Mouse (Mus musculus): ENCODE measurements around the gene Rhox6. TPM values are rescaled to one million over a fixed set of nuclear protein-coding genes. Genes with fewer than 3 reads are reported as not detected.
"Not testable (repeated sequence)": the region's sequence is repeated elsewhere in the genome, so short reads cannot be mapped to it uniquely, and the experiment has no call there.

Rhox6 gene
- not detected in 2 replicates for polyA plus RNA-seq (2015; fragmentation: Nextera tagmentation; extraction: Ambion mirVana)

DNA sequence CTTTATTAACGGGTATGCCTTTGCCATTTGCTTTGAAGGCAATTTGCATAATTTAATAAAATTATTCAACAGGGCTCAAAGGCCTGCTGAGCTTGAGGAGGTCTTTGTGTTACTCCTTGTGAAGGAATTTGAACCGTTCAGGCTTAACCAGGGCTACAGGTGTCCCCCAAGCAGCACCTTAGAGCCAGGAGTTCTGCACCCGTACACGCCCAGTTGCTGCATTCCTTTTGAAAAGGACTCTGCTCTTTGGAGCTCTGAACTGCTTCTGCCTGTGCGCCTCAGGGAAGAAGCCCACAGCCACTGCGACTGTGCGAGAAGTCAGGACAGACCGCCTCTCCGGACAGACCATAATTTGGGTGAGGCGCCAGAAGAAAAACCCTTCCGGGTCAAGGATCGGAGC lies at the start of gene Rhox6:
Gene Rhox6, plus strand, starts transcription at position 301 of the 400 bp plus-strand sequence.
- H3K9me3 ChIP-seq (replicated peaks; ENCODE audit: control insufficient read depth, low read length, poor library complexity, severe bottlenecking); H3K9ac ChIP-seq (ENCODE audit: low read depth, low read length); H3K36me3 ChIP-seq (ENCODE audit: control insufficient read depth, insufficient read depth, low read length); ATAC-seq; H3K4me1 ChIP-seq (ENCODE audit: control insufficient read depth, insufficient read depth, low read length); H3K4me2 ChIP-seq (ENCODE audit: low read length); H3K27me3 ChIP-seq (ENCODE audit: control insufficient read depth, insufficient read depth, low read depth, low read length); H3K4me3 ChIP-seq (ENCODE audit: low read depth, low read length); H3K27ac ChIP-seq (ENCODE audit: low read length): not testable (repeated sequence)
- WGBS, result 85% methylated on average over 4 of the region's 12 CpGs

DNA sequence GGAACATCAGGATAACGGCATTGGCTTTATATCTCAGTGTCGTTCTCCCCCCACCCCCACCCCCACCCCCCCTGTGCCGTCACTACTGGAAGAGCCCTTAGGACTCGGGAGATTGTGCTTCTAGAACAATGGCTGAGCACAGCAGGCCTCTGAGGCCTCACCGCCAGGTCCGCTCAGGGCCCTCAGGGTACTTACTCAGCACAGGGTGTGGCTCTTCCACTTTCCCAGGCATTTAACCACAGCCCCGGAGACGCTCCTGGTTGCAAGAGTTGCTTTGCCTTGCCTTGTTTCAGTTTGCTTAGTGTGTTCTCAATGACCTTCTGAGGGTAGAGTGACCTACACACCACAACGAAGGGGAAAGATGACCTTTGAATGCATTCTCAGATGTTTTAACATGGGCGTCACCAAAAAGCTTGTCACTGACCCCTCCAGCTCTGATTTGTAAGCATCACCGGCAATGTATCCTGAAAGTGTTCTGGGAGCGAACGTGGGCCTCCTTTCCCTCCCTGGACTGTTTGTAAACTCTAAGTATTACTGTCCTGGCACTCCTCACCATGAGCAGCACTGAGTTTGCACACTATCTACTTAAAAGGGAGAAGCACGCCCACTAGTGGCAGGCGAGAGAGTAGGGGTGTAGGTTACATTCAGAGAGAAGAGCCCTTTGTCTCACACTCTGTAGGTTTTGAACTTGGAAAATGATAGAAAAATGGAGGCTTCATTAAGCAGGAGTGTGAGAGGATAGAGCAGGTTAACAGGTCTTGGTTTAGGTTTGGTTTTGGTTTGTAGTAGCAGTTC lies 19.2 kb upstream of the Rhox6 start:
- H3K27me3 ChIP-seq (ENCODE audit: control insufficient read depth, insufficient read depth, low read depth, low read length), result no peaks in the 10 kb centered on the region
- WGBS, result 84% methylated on average over 15 of the region's 15 CpGs
- H3K4me2 ChIP-seq (ENCODE audit: low read length), result no peak overlapping the region
- H3K9ac ChIP-seq (ENCODE audit: low read depth, low read length), result no peak overlapping the region
- H3K36me3 ChIP-seq (ENCODE audit: control insufficient read depth, insufficient read depth, low read length), result no peaks in the 10 kb centered on the region
- ATAC-seq, result no peak
- no peak overlapping the region for H3K4me3 ChIP-seq (ENCODE audit: low read depth, low read length)
- no peak overlapping the region for H3K27ac ChIP-seq (ENCODE audit: low read length)
- H3K9me3 ChIP-seq (replicated peaks; ENCODE audit: control insufficient read depth, low read length, poor library complexity, severe bottlenecking), result no peaks in the 10 kb centered on the region
- no peaks in the 10 kb centered on the region for H3K4me1 ChIP-seq (ENCODE audit: control insufficient read depth, insufficient read depth, low read length)

DNA sequence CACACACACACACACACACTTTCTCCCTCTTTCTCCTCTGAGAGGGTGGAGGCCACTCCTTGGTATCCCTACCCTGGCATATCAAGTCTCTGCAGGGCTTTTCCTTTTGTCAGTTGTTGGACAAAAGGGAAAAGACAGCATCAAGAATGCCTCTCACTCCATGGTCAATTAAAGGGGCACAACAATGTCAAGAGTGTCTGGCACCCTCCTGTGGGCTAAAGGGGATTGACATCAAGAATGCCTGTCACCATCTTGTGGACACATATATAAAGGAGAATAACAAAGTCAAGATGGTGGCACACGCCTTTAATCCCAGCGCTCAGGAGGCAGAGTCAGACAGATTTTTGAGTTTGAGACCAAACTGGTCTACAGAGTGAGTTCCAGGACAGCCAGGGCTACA lies 17.3 kb upstream of the Rhox6 start:
- H3K27me3 ChIP-seq (ENCODE audit: control insufficient read depth, insufficient read depth, low read depth, low read length), result no peaks in the 10 kb centered on the region
- no peak overlapping the region for H3K9ac ChIP-seq (ENCODE audit: low read depth, low read length)
- no peaks in the 10 kb centered on the region for H3K36me3 ChIP-seq (ENCODE audit: control insufficient read depth, insufficient read depth, low read length)
- no peak overlapping the region for H3K27ac ChIP-seq (ENCODE audit: low read length)
- no peak overlapping the region for H3K4me2 ChIP-seq (ENCODE audit: low read length)
- no peaks in the 10 kb centered on the region for H3K9me3 ChIP-seq (replicated peaks; ENCODE audit: control insufficient read depth, low read length, poor library complexity, severe bottlenecking)
- ATAC-seq, result no peak
- H3K4me3 ChIP-seq (ENCODE audit: low read depth, low read length), result no peak overlapping the region
- WGBS, result 73% methylated on average over 2 of the region's 2 CpGs
- H3K4me1 ChIP-seq (ENCODE audit: control insufficient read depth, insufficient read depth, low read length), result no peaks in the 10 kb centered on the region

DNA sequence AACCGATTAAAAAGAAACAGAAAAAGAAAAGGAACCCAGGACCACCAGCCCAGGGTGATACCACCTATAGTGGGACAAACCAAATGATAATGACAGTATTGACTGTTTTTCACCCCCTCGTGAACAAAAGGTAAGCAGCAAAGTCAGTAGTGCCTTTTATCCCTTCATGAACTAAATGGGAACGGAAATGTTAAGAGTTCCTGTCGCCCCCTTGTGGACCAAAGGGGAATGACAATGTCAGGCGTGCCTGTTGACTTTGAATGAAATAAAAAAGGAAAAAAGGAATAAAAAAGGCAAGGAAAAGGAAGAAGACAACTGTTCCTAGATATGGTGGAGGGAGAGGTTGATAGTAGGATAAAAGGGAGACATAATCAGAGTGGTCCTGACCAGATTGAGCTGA lies 15.5 kb upstream of the Rhox6 start:
- H3K9ac ChIP-seq (ENCODE audit: low read depth, low read length), result no peak overlapping the region
- H3K27ac ChIP-seq (ENCODE audit: low read length), result no peak overlapping the region
- H3K4me1 ChIP-seq (ENCODE audit: control insufficient read depth, insufficient read depth, low read length), result no peaks in the 10 kb centered on the region
- H3K9me3 ChIP-seq (replicated peaks; ENCODE audit: control insufficient read depth, low read length, poor library complexity, severe bottlenecking), result no peaks in the 10 kb centered on the region
- H3K36me3 ChIP-seq (ENCODE audit: control insufficient read depth, insufficient read depth, low read length), result no peaks in the 10 kb centered on the region
- no peak overlapping the region for H3K4me3 ChIP-seq (ENCODE audit: low read depth, low read length)
- 30% methylated on average over 5 of the region's 5 CpGs for WGBS
- no peak overlapping the region for H3K4me2 ChIP-seq (ENCODE audit: low read length)
- no peaks in the 10 kb centered on the region for H3K27me3 ChIP-seq (ENCODE audit: control insufficient read depth, insufficient read depth, low read depth, low read length)
- no peak for ATAC-seq

DNA sequence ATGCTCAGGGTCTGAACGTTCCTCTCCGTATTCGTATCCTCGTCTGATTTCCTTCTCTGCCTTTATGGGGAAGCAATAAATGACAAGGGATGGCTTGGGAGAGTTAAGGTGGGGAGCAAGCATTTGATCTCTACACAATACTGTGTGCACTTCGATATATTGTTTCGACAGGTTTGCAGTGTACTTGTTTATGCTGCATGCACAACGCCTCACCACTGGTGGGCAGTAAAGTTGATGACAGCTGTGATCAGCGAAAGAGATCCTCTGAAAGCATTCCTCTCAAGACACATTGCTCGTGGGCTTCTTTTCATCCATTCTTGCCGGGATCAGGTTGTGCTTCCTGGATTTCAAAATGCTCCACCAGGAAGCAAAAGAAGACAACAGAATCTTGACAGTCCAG lies 11.0 kb upstream of the Rhox6 start:
- Histone ChIP-seq H3K27me3 (ENCODE audit: control insufficient read depth, insufficient read depth, low read depth, low read length) (no peaks in the 10 kb centered on the region), H3K9ac (ENCODE audit: low read depth, low read length) (no peak overlapping the region), H3K4me2 (ENCODE audit: low read length) (no peak overlapping the region), H3K4me1 (ENCODE audit: control insufficient read depth, insufficient read depth, low read length) (no peaks in the 10 kb centered on the region), H3K4me3 (ENCODE audit: low read depth, low read length) (no peak overlapping the region), H3K36me3 (ENCODE audit: control insufficient read depth, insufficient read depth, low read length) (no peaks in the 10 kb centered on the region), H3K27ac (ENCODE audit: low read length) (no peak overlapping the region), H3K9me3 (replicated peaks; ENCODE audit: control insufficient read depth, low read length, poor library complexity, severe bottlenecking) (no peaks in the 10 kb centered on the region)
- no peak for ATAC-seq
- 72% methylated on average over 10 of the region's 10 CpGs for WGBS

DNA sequence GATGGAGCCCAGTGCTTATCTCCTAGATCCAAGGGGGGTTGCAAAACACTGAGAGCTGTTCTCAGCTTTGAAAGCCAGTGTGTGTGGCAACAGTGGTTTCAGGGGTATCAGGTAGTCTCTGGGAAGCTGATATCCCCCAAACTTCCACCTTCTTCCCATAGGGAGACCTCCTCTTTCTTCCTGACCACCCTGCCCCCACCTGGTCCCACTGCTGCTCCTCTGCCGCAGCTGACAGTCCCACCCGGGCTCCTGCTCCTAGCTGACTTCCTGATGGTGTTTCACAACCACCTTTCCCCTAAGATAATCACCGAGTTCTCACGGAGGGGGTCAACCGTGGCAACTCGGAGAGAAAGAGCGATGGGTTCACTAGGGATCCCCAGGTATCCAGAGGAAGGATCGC lies 4.7 kb downstream of the Rhox6 start, which contains the start of gene Rhox7a:
Gene Rhox7a, plus strand, starts transcription at position 301 of the 400 bp plus-strand sequence.
- H3K4me2 ChIP-seq (ENCODE audit: low read length); H3K9me3 ChIP-seq (replicated peaks; ENCODE audit: control insufficient read depth, low read length, poor library complexity, severe bottlenecking); H3K27me3 ChIP-seq (ENCODE audit: control insufficient read depth, insufficient read depth, low read depth, low read length); H3K9ac ChIP-seq (ENCODE audit: low read depth, low read length); H3K27ac ChIP-seq (ENCODE audit: low read length); H3K4me1 ChIP-seq (ENCODE audit: control insufficient read depth, insufficient read depth, low read length); ATAC-seq; H3K36me3 ChIP-seq (ENCODE audit: control insufficient read depth, insufficient read depth, low read length); H3K4me3 ChIP-seq (ENCODE audit: low read depth, low read length): not testable (repeated sequence)
- 83% methylated on average over 8 of the region's 8 CpGs for WGBS

DNA sequence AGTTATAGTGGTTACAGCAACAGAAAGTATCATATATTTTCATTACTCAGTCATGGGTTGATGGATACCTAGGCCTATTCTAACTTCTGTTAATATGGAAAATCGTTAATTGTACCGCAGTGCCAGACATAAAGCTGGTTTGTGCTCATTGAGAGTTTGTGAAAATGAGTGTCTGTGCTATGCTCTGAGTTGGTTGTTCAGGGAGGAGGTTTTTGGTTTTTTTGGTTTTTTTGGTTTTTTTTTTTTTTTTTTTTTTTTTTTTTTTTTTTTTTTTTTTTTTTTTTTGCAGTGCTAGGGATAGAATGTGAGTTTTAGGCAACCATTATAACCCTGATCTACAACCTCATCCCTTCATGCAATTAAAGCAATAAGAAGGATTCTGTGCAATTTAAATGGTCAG lies 44.9 kb downstream of the Rhox6 start:
- no peak overlapping the region for H3K9ac ChIP-seq (ENCODE audit: low read depth, low read length)
- 97% methylated on average over 2 of the region's 2 CpGs for WGBS

DNA sequence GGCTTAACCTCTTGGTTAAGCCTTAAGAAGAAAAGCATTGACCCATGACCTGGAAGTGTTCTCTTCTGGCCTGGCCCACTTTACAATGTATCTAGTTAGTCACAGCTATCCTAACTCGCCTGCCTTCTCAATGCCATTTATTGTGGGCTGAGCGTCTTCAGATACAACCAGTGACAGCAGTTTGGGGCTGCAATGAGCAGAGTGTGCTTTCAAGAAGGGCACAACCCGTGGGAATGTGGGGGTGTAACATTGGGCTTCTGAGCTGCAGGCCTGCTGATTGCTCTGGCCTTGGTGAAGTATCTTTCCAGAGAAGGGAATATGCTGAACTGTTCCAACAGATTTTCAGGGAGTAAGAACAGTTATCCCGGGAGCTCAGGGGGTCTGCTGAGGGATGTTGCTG lies 52.1 kb downstream of the Rhox6 start, which contains the start of gene Rhox8:
Gene Rhox8, minus strand, starts transcription at position 101 of the 400 bp plus-strand sequence.
- 77% methylated on average over 4 of the region's 4 CpGs for whole genome bisulfite sequencing
- Histone ChIP-seq H3K4me3 (ENCODE audit: low read depth, low read length) (no peak within 1 kb of the TSS), H3K4me1 (ENCODE audit: control insufficient read depth, insufficient read depth, low read length) (no peaks in the 10 kb centered on the region), H3K36me3 (ENCODE audit: control insufficient read depth, insufficient read depth, low read length) (no peaks in the 10 kb centered on the region), H3K27me3 (ENCODE audit: control insufficient read depth, insufficient read depth, low read depth, low read length) (no peaks in the 10 kb centered on the region), H3K9me3 (replicated peaks; ENCODE audit: control insufficient read depth, low read length, poor library complexity, severe bottlenecking) (no peaks in the 10 kb centered on the region), H3K9ac (ENCODE audit: low read depth, low read length) (no peak within 1 kb of the TSS), H3K27ac (ENCODE audit: low read length) (no peak within 1 kb of the TSS), H3K4me2 (ENCODE audit: low read length) (no peak within 1 kb of the TSS)
- no peak for ATAC-seq

More for the DNA sequence above, 44.9 kb downstream of the Rhox6 start:
- Histone ChIP-seq H3K4me1 (ENCODE audit: control insufficient read depth, insufficient read depth, low read length) (no peaks in the 10 kb centered on the region), H3K4me2 (ENCODE audit: low read length) (no peak overlapping the region), H3K36me3 (ENCODE audit: control insufficient read depth, insufficient read depth, low read length) (no peaks in the 10 kb centered on the region), H3K27ac (ENCODE audit: low read length) (no peak overlapping the region), H3K9me3 (replicated peaks; ENCODE audit: control insufficient read depth, low read length, poor library complexity, severe bottlenecking) (no peaks in the 10 kb centered on the region), H3K4me3 (ENCODE audit: low read depth, low read length) (no peak overlapping the region), H3K27me3 (ENCODE audit: control insufficient read depth, insufficient read depth, low read depth, low read length) (no peaks in the 10 kb centered on the region)
- no peak for ATAC-seq

Measured in midbrain, embryonic 16.5 days (tissue).